Mouse (Mus musculus) large intestine, adult 2 months (tissue): Measurements from ENCODE around the gene Asah2. TPM values are rescaled to one million over a fixed set of nuclear protein-coding genes. Genes with fewer than 3 reads are reported as not detected.

ENCODE experiments used
- DNase-seq: peaks from one replicate; pipeline ENCODE4 v3.0.0-alpha.2; 2012; ENCODE audit warnings: low read depth, low spot score
- WGBS: fragments of 180-500 bp; shearing (Covaris S2); methylation state at CpG from one replicate; pipeline ENCODE4 v1.1.7; 2018; 5-methylcytosine and 5-hydroxymethylcytosine counted together
- polyA plus RNA-seq: library from polyadenylated mRNA; depleted of rRNA; stranded (reverse); fragments of >200 nt; gene quantifications from 2 replicates; pipeline ENCODE4 v1.2.3, GENCODE M21; 2012; rRNA removed

Asah2 gene
- polyA plus RNA-seq, 1 experiment = 21.3 TPM

DNA sequence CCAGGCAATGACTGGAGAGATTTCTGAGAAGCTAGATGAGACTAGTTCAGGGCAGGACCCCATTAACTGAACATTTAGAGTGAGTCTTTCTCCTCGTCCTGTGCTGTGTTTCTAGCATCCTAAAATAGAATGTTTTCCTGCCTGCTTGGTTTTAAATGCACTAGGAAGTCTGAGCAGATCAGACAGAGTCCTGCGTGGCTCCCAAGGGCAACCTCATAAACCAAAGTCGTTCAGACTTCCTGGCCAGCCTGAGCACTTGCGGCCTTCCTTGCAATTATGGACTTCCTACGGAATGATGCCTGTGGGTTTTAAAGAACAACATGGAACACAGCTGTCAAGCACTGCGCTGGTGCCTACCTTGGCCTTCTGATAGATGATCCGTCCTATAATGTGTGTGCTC is 89.4 kb downstream of the Asah2 start:
- no peak for DNase-seq
- 40% methylated on average over 7 of the region's 7 CpGs for WGBS

DNA sequence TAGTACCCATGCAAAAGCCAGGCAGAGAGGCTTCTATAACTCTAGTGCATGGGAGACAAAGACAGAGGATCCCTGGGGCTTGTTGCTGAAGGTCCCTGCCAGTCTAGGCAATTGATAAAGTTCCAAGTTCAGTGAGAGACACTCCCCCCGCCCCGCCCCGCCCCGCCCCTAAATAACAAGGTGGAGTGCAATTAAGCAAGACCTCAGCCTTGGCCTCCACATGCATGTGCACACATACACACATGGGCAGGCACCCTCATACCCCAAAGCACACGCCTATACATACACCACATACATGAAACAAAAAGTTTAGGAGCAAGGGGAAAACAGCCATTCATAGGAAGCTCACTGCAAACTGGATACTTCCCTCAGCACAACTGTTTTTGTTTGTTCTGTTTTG is 90.0 kb downstream of the Asah2 start:
- DNase-seq = no peak
- 49% methylated on average over 5 of the region's 5 CpGs for WGBS

DNA sequence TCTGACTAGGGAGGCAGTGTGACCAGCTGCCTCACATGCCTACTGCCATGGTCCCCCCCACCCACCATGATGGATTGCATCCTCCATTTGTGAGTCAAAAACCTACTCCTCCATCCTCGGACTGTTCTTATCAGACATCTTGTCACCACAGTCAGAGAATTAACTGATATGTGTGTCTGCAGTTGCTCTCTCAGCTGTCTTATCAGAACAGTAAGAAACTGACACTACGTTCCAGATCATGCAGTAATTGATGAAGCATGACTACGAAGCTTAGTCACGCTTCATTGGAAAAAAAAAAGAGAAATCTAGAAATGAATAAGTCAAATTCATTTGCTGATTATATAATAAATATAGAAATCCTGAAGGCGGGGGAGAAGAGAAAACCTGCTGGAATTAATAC is 105.4 kb downstream of the Asah2 start:
- no peak for DNase-seq
- 93% methylated on average over 5 of the region's 5 CpGs for WGBS

DNA sequence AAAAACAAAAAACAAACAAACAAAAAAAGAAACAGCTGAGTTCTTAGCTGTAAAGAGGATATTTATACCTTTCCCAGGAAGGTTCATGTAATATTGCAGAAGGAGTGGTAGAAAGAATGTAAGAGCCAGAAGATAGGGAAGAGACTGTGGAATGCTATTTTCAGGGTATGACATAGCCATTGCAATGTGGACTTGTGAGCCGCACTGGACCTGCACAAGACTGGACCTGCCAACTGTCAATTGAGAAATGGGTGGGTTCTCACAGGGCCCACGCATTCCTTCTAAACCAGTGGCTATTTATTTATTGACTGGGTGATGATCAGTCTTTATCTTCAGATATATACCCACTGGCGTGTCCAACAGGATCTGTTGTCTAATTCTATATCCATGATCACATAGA is 111.1 kb downstream of the Asah2 start:
- WGBS = 96% methylated on average over 3 of the region's 3 CpGs

DNA sequence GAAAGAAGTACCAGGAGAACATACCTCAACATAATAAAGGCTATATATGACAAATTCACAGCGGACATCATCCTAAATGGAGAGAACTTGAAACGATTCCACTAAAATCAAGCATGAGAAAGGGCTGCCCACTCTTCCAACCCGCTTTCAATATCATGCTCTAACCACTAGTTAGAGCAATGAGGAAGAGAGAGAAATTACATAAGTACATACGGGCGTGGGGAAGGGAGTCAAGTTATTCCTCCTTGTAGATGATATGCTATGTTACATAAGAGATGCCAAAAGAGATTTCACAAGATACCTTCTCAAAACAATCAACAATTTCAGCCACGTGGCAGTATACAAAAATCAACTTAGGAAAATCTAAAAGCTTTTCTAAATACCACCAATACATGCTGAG is 117.0 kb downstream of the Asah2 start:
- no peak for DNase-seq
- 70% methylated on average over 6 of the region's 6 CpGs for WGBS

More for the DNA sequence above, 111.1 kb downstream of the Asah2 start:
- no peak for DNase-seq

DNA sequence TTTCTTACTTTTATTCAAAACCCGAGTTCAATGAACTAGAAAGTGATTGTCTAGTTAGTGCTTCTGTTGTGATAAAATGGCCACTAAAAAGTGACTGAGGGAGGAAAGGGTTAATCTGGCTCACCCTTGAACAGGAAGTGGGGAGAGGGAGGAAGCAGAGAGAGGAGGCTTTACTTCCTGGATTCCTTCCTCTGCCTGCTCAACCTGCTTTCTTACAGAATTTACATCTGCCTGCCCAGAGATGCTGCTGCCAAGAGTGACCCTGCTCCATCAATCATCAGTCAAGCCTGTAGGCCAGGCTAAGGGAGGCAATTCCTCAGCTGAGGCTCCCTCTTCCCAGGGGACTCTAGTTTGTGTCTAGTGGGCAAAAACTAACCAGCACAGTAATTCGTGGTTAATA is 132.1 kb downstream of the Asah2 start:
- no peak for DNase-seq
- WGBS = 70% methylated on average over 2 of the region's 2 CpGs

DNA sequence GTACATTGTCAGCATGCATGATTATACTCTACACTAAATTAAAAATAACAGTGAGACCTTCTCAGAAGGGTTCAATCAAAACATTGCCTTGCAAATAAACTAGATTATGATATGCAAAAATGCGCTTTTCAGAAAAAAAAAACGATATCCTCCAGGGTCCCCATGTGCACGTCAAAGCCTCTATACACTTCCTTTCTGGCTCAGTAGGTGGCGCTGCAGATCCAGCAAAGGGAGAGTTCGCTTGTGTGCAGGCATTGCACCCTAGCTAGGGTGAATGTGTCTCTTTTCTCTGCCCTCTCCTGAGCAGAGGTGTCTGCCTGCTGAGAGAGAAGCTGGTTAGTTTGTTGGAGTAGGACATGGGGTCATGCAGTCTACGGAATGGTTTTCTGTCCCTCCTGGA is 136.0 kb downstream of the Asah2 start:
- peak; percentile 60 for DNase-seq
- WGBS = 9% methylated on average over 6 of the region's 6 CpGs

DNA sequence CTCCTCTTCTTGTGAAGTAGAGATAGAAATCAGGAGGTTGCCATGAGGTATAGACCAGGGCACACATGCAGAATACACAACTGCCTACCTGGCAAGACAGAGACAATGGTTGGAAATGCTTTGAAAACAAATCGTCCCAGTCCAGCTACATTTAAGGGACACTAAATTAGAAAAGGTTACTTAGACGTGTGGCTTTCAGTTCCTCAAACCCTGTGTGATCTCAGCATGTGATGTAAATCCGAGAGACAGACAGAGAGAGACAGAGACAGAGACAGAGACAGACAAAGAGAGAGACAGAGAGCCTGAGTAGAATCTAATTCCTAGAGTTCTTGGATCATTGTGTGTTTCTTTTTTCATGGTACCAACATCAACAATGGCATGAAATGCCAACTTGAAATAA is 136.6 kb downstream of the Asah2 start:
- 44% methylated on average over 3 of the region's 3 CpGs for WGBS
- no peak for DNase-seq

DNA sequence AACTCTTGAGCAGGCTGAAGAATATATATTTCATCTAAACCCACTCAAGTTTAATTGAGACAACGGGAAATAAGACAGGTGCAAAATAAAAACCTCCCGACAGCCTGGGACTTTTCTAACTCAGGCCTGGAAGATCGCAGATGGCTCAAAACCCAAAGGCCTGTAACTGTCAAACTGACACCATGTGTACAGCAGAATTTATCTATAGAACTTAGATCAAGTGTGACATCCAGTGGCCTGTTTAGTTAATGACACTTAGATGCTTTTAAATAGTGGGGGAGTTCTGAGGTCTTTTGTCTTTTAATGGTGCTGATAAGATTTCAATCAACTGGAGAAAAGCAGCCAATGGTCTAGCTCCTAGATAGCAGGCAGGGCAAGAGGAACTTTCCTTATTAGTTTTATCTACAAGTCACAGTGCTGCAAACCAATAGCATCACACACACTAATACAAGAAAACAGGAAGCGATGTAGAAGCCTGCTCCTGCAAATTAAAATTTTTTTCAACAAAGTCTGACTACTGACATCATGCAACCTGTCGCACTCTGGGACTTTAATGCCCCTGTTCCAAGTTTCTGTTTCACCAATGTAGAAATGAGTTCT is 140.0 kb downstream of the Asah2 start:
- WGBS = 61% methylated on average over 5 of the region's 5 CpGs
- no peak for DNase-seq

DNA sequence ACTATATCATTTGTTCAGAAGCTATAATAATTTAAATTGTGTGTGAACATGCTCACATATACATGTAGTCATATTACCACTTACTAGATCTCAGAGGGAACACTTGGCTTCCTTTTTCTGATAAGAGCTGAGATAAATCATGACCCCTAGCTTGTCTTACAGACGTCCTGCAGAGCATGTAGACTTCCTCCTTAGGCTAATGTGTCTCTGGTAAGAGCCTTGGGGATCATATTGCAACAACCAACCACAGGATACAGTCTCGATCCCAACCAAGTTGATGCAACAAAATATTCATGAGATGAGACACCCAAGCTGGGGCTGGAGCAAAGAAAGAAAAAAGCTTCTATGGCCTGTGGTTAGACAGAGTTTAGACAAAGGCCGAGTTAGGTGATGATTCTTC is 144.9 kb downstream of the Asah2 start:
- 56% methylated on average over 3 of the region's 3 CpGs for WGBS
- no peak for DNase-seq

DNA sequence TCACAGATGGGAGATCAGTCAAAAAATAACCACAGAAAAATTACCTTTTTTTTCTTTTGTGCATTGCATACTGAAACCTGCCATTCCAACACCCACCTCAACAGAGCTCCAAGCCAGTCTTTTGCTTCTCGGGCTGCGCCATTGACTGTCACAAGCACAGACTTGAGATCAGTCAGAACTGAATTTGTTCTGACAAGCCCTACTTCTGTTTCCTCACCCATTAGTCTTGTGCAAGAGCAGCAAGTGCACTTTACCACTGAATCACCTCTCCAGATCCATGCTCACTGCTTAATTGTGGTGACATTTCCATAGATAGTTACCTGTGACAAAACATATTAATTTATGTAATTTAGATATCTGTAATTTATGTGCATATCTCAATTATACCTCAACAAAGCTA is 147.6 kb downstream of the Asah2 start:
- WGBS = 93% methylated on average over 2 of the region's 2 CpGs
- DNase-seq = no peak

DNA sequence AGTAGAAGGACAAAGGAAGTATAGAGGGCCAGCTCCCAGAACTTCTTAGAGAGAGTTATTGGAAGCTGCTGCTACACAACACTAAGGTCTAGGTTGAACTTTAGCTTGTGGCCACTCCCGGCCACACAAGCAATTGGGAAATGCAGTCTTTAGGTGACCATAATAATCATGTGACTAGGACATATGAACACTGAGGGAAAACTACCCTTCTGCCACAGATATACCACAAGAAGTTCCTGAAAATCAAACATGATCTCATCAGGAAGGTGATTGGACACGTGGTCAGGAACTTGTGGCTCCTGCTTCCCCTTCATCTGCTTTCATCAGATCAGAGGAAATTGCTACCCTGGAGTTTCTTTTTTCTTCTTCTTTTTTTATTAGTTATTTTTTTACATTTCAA is 151.7 kb downstream of the Asah2 start:
- WGBS = 38% methylated on average over 2 of the region's 2 CpGs
- DNase-seq = no peak

DNA sequence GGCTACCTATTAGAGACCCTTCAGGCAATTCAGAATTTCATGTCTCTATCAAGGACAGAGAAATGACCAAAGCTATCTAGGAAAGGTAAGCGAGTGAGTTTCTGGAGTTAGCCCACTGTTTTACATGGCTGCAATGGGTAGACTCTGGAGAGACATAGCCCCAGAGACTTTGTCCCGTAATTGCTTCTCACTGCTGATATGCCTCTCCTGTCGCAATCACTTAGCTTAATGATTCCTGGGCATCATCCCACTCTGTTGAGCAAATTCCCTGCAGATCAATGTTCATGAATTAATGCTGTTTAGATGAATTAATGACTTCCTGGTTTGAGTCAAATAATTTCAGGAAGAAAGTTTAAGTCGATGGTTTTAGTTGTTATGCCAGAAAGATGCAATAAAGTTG is 153.3 kb downstream of the Asah2 start:
- no peak for DNase-seq
- WGBS = 61% methylated on average over 4 of the region's 4 CpGs

DNA sequence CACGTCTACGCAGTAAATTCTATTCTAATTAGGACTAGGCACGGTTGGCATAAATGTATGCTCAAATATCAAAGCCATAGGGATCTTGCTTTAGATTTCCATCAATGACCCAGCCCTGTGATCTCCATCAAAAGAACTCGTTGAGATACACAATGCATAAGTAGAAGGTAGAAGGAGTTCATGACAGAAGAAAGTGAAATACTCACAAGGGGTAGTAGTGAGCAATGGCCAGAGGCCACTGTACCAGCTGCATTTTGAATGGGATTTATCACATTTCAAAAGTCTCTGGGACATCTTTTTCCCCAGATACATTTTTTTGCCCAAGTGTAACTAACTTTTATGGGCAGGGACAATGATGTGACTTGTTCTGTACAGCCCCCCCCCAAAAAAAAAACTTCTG is 153.7 kb downstream of the Asah2 start:
- 86% methylated on average over 4 of the region's 4 CpGs for WGBS
- no peak for DNase-seq

DNA sequence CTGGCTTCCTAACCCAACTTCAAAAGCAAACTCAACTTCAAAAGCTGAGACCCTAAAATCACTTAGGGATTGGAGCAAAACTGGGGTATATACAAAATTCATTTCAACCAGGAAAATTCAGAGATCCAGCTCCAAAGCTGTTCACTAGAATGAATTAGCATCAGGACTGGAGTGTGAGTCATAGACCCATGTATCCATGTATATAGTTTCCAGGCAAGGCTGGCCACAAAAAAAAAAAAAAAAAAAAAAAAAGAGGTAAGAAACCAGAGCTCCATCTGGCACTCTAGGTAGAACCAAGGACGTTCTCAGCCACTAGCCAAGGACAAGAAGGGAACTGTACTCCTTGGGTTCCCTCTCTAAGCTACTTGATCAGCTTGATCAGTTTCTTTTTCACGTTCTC is 154.2 kb downstream of the Asah2 start:
- DNase-seq = no peak
- WGBS = 84% methylated on average over 2 of the region's 2 CpGs

DNA sequence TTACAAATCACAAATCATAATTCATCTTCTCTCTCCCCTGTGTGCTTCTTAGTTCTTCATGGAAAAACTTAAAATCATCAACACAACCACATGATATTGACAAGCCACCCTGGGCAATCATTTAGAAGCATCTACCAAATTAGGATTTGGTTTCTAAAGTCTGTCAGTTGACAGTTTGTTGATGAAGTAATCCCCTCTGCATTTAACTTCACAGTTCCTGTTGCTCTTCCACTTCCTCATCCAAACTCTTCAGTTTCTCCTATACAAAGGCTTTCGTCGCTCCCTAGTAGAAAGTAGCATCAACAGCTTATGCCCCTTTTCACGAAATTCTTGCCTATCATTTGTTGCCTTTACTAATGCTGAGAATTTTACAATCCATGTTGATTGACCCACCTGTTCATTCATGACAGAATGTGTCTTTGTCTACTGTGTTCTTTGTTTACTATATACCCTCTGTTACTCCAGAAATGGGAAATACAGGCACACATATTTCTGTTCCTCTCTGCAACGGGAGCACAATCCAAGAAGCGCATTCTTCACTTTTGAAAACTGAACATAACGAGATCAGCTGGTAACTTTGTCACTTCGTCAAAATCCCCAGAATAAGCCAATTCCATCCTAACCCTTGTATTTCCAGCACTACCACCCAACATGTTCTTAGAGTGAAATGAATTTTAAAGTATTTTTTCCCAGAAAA is 157.1 kb downstream of the Asah2 start:
- no peak for DNase-seq
- WGBS = 71% methylated on average over 7 of the region's 7 CpGs

Other genes with a start within 250 kb of the Asah2 start
- gene A1cf, start 239.4 kb downstream of the Asah2 start, polyA plus RNA-seq = 11.9 and 30.7 TPM in 2 replicates